Mouse (Mus musculus) bone marrow macrophage, adult 2 months (primary cell): ENCODE measurements around the gene Csk.

Experiments used
- CTCF ChIP-seq: IDR thresholded peaks from 2 replicates; pipeline ENCODE4 v1.5.1; 2012; ENCODE audit warnings: low read depth, mild to moderate bottlenecking, low read length, moderate library complexity
- POLR2A ChIP-seq: IDR thresholded peaks from 2 replicates; pipeline ENCODE4 v1.6.1; 2012; ENCODE audit warnings: mild to moderate bottlenecking, low read depth, low read length, borderline replicate concordance

DNA sequence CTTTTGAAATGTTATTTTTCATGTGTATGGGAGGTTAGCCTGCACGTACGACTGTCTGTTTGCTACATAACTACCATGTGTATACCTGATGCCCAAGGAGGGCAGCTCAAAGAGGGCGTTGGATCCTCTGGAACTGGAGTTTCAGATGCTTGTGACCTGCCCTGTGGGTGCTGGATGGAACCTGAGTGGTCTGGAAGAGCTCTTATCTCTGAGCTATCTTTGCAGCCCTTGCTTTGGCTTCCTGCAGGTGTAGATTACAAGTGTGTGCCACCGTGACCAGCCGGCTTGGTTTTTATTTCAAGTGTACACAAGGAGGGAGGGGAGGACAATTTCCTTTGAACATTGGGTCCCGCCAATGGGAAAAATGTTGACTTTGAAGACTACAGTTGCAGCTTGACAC, 7.1 kb upstream of the Csk start:
- TF ChIP-seq CTCF (no peak), POLR2A (no peak)
